Mouse (Mus musculus): Measurements from ENCODE around the gene Ankrd55.

The Ankrd55 gene

DNA sequence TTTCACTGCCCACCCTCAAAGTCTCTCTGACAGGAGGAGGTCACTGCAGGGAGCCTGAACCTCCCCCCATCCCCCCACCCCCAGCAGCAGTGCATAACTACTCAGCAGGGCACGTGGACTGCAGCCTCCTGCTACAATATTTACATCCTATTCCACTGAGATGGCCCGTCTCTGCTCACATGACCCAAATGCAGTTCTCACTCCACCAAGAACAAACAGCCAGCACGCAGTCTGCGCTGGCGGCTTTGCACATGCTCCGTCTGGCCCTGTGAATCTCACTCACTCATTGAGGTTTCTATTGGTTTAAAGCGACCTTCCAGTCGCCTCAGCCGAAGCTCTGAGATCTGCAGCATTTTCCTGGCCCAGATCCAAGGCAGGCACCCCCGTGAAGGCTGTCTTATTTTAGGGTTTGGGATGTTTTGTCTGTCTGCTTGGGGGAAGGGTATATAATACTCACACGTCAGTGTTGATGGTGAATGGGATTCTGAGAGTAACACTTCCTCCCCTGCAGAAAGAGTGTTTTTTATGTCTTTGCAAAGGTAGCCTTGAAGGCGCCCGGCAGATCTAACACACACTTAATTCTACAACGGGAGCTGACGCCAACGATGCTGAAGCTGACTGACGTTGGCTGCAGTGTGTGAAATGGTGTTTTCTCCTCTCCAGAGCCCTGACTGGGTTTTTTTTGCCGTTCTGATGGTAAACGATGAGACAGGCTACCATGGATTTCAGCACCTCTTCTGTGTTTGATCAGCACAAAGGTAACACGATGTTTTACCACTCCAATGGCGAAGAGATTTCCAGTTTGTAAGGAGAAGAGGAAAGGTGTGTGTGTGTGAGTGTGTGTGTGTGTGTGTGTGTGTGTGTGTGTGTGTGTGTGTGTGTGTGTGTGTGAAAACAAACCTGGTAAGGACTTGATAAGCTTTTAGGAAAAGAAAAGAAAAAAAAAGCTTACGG is at the start of gene Ankrd55:
TSS of gene Ankrd55 (plus strand) at position 227 of the 954 bp plus-strand sequence.
- DNase-seq (ENCODE audit: low read depth, low spot score) = no peak

DNA sequence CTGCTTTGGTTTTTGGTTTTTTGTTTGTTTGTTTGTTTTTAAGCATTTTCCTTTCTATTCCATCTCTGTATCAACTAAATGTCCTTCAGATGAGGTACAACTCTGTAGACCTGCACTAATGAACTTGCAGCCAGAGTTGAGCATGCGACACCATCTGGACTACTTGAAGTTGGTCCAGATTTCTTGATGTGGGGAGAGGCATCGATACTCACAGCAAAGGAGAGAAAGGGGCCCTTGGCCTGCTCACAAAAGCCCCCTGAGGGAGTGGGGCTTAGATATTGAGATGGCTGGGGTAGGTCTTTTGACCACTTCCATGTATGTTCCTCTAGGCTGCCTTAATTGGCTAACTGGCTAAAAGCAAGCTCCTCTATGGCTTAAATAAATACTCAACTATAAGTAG is 49.0 kb upstream of the Ankrd55 start:
- no peak for DNase-seq (ENCODE audit: low read depth, low spot score)

GRCm38 (mm10) chr13:112241431-112241830 is 46.8 kb upstream of the Ankrd55 start:
- DNase-seq (ENCODE audit: low read depth, low spot score) = no peak

DNA sequence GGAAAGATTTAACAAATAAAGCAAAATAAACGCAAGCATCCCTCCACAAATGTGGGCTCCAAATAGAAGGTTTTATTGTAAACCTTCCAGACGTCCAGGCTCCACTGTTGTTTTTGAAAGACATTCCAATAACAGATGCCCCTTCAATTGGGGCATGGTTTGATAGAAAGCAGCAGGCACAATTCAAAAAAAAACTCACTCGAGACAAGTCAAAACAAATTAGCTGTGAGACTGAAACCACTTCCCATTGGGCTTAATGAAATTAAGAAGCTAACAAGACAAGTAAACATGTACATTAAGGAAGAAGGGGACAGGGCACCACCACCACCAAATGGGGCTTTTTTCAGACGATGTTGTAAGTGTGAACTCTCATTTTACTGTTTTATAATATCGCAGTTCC is 43.1 kb upstream of the Ankrd55 start:
- DNase-seq (ENCODE audit: low read depth, low spot score) = no peak

- DNase-seq (ENCODE audit: low read depth, low spot score) = no peak
Measured at GRCm38 (mm10) chr13:112251433-112251832, 36.8 kb upstream of the Ankrd55 start.

DNA sequence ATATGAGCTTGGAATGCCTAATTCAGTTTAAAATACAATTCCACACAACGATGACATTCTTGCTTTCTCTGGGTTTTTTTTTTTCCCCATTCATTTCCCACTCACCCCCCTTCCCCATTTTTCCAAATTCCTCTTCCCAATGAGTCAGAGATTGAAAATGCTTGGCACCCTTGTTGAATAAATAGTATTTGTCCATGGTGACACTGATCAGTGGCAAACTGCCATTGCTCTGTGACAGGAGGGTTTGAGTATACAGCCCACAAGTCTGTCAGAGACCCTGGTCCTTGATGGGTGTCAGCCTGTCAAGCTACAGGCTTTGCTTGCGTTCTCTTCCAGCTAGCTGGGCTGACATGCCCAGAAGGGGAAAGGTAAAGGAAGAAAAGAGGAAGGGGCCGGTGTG is 36.2 kb upstream of the Ankrd55 start:
- no peak for DNase-seq (ENCODE audit: low read depth, low spot score)

DNA sequence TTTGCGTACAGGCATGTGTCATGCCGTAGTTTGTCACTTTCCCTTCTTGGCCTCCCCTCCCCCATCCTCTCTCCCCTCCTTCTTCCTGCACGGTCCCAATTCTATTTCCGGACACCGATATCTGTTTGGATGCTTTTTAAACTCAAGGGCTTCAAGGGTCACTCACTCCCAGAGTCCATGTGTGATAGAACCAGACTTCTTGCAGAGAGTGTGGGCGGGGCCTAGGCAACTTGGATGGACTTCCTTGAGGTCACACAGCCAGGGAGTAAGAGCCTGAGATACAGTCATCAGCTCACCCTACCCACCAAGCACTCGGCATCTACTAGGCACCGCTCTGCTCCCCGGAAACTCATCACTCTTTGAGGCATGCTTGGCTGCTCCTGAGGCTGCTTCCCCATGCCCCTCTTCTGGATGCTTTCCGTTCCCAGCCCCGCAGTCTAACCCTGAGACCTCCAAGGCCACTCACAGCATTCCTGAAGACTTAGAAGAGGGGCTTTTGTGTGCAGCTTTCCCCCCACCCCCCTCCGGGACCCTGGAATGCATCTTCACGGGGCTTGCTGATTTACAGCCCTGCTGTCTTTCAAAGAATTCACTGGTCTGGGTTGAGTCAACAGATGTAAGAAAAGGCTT is 35.1 kb upstream of the Ankrd55 start:
- DNase-seq (ENCODE audit: low read depth, low spot score) = no peak

- no peak for DNase-seq (ENCODE audit: low read depth, low spot score)
Measured at GRCm38 (mm10) chr13:112254116-112254515, 34.1 kb upstream of the Ankrd55 start.

DNA sequence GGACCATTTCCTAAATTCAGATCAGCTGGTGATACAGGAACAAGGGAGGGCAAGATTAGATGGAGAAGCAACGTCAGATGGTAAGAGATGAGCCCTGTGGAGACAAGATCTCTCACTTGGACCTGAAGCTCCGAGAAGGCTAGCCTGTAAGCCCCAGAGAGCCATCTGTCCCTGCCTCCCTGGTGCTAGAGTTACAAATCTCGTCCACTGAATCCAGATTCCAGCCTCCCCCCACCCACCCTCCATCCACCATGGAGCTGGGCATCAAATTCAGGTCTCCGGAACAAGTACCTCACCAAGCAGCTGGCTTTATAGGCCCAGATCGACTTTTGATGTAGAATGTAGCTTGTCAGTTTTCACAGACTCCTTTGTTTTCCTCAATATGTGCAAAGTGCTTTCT is 32.4 kb upstream of the Ankrd55 start:
- DNase-seq (ENCODE audit: low read depth, low spot score) = no peak

- DNase-seq (ENCODE audit: low read depth, low spot score) = no peak
Measured at GRCm38 (mm10) chr13:112258478-112258877, 29.8 kb upstream of the Ankrd55 start.

GRCm38 (mm10) chr13:112259398-112259797 is 28.9 kb upstream of the Ankrd55 start:
- peak; percentile 43 for DNase-seq (ENCODE audit: low read depth, low spot score)

DNA sequence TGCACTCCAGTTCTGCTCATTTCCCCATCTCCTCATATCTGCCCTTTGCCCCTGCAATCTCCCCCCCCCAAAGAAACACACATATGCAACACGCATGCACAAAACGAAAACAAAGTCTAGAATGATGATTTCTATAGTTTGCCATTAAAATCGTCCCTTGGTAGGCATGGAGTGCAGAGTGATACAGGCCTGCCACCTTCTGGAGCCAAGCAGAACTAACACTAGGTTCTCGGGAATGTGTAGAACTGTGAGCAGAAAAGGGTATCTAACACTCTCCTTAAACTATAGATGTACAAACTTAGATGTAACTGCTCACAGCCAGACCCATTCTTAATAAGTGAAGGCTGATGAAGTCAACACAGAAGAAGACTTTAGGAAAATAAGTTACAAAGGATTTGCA is 23.6 kb upstream of the Ankrd55 start:
- no peak for DNase-seq (ENCODE audit: low read depth, low spot score)

DNA sequence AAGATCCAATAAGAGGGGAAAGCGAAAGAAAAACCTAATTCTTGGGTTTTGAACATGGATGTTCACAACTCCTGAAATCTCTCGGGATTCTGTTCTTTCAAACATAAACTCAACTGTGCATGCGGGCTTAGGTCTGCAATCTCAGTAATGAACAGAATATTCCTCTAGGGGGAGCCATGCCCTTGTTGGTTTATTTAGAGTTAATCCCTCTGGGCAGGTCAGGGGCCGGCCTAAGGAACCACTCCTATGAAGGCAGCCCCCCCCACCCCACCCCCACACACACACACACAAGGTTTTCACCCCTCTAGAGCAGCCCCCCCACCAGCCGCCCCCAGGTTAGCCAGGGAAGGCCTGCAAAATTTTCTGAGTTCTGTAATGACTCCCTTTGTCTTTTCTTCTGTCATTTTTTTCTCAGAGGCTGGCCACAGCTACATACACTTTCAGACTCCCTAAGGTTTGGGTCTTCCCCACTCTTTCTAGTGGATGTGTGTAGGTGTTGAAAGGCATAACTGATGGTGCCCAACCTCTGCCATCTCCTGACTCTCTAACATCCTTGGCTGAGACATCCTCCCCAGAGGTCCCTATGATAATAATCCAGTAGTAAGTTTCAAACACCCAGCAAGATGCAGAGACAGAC is 16.2 kb upstream of the Ankrd55 start:
- peak; percentile 29 for DNase-seq (ENCODE audit: low read depth, low spot score)

GRCm38 (mm10) chr13:112274636-112275035 is 13.6 kb upstream of the Ankrd55 start:
- DNase-seq (ENCODE audit: low read depth, low spot score) = no peak

- DNase-seq (ENCODE audit: low read depth, low spot score) = no peak
Measured at GRCm38 (mm10) chr13:112275951-112276350, 12.3 kb upstream of the Ankrd55 start.

DNA sequence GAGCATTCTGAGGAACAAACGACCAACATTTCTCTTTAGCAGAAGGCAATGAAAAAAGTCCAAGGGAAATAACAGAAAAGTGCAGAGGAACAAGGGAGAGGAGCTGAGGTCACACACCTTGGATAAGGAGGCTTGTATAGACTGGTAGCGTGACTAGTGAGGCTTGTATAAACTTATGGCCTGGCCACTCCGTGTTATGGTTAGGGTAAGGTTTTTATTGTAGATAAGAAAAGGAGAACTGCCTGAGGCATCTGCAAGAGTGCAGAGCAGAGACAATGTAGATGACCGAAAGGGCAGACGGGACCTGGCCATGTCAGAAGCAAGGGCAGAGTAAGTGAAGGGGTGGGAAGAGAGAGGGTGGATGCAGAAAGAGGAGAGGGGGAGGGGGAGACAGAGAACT is 10.7 kb upstream of the Ankrd55 start:
- DNase-seq (ENCODE audit: low read depth, low spot score) = no peak

DNA sequence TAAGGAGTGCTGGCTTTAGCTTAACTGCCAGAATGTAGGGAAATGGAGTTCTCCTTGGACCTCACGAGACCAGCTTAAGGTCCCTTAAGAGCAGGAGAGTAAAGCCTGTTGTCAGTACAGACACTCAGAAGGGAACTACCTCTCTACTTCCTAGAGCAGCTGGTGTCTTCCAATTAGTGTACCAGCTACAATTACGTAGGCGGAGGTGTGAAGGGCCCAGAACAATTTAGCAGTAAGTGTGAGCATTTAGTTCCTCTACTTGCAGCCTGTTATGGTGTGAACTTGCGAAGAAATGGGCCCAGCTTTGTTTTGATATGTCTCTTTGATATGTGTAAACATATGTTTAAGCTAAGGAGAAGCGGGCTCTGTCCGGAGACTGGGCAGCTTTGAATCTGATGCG is 10.0 kb upstream of the Ankrd55 start:
- no peak for DNase-seq (ENCODE audit: low read depth, low spot score)

GRCm38 (mm10) chr13:112287135-112287534 is 1.1 kb upstream of the Ankrd55 start:
- DNase-seq (ENCODE audit: low read depth, low spot score) = no peak

- DNase-seq (ENCODE audit: low read depth, low spot score) = no peak
Measured at GRCm38 (mm10) chr13:112287571-112288224, 553 bp upstream of the Ankrd55 start.

DNA sequence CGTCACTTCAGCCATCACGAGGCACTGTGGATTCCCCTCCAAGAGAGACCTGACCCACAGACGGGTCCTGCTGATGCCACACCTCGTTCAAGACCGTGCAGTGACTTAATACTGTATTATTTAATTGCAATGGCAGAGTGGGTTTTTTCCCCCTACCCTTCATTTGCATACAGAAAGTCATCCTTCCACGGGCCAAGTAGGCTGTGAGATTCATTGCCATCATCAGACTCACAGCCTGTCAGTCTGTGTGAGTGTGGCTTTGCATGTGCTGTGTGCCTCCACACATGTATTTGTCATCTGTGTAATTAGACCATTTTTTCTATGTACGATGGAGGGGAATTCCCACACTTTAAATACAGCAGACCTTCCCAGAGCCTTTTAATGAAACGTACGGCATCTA is 1.1 kb downstream of the Ankrd55 start:
- no peak for DNase-seq (ENCODE audit: low read depth, low spot score)

DNA sequence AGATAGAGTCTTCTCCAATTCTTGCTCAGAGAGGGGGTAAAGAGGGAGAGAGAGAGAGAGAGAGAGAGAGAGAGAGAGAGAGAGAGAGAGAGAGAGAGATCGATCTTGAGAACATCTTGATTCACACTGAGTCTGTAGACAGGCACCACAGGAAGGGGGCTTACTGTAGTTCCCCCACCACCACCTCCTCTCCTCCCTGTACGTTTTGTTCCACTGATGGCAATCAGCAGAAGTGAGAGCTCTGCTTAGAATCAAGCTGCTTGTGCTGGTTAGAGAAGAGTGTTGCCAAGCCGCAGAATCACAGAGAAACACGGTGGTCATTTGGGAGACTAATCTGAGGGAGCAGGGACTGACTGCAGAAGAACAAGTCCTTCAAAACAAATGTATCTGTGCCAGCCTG is 1.7 kb downstream of the Ankrd55 start:
- no peak for DNase-seq (ENCODE audit: low read depth, low spot score)

DNA sequence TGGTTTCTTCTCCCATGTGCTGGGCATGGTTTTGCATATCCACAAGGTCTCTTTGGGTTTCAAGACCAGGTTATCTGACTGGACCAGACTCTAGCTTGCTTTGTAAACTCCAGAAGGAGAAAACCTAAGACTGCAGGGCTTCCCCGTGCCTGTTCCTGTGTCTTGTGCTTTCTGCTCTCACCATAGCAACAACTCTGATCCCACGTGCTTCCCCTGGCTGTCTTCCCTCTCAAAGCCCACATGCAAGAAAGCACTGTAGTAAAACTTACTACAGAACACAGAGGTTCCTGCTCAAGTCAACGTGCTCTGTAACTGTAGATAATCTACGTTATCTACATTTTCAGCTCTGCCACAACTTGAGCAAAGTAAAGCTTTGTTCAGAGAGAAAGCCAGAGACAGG is 4.2 kb downstream of the Ankrd55 start:
- DNase-seq (ENCODE audit: low read depth, low spot score) = no peak
